Mouse (Mus musculus): ENCODE results near the gene Serpina3k. TPM values are rescaled to one million over a fixed set of nuclear protein-coding genes. Genes with fewer than 3 reads are reported as not detected.
"Not testable (repeated sequence)": the region's sequence is repeated elsewhere in the genome, so short reads cannot be mapped to it uniquely, and the experiment has no call there.

The Serpina3k gene
- not detected in 2 replicates for polyA plus RNA-seq (2016; fragmentation: Nextera tagmentation; extraction: Ambion mirVana)

DNA sequence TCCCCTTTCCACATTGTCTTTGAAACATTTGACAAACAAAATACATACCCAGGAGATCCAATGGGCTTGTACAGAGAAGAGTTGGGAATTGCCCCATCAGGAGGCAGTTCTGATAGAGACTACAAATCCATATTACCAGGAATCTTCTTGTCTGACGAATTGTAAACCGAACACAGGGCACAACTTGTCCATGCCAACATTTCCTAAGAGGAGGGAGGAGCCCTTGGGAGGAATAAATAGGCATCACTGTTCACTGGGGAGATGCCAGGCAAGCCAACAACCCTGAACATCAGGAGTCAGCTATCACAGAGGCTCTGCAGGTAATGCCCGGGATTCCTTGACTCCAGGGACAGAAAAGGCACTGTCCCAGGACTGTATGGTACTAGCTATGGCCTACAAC is at the start of gene Serpina3k, which contains the start of gene Serpina3m:
Gene Serpina3k, plus strand, starts transcription at position 261 of the 400 bp plus-strand sequence.
Gene Serpina3m, plus strand, starts transcription at position 261 of the 400 bp plus-strand sequence.
- not testable (repeated sequence) for ATAC-seq (ENCODE audit: insufficient number of reproducible peaks, insufficient read depth, low FRiP score, low TSS enrichment)

GRCm38 (mm10) chr12:104289872-104290271 is 48.4 kb upstream of the Serpina3k start:
- Histone ChIP-seq H3K27ac (no peak overlapping the region), H3K27me3 (no peaks in the 10 kb centered on the region), H3K9ac (no peak overlapping the region), H3K9me3 (no peaks in the 10 kb centered on the region), H3K4me1 (no peaks in the 10 kb centered on the region), H3K4me3 (no peak overlapping the region), H3K36me3 (no peaks in the 10 kb centered on the region), H3K4me2 (replicated peaks) (no peak overlapping the region)
- ATAC-seq (ENCODE audit: insufficient number of reproducible peaks, insufficient read depth, low FRiP score, low TSS enrichment) = no peak
- WGBS = 44% methylated on average over 4 of the region's 4 CpGs

More for the DNA sequence above, at the start of gene Serpina3k, which contains the start of gene Serpina3m:
- not testable (repeated sequence) for H3K27me3 ChIP-seq; H3K9ac ChIP-seq; H3K4me3 ChIP-seq; H3K4me1 ChIP-seq; H3K9me3 ChIP-seq; H3K4me2 ChIP-seq (replicated peaks); H3K27ac ChIP-seq; H3K36me3 ChIP-seq
- WGBS = 85% methylated on average over 3 of the region's 3 CpGs

- no peaks in the 10 kb centered on the region for H3K36me3 ChIP-seq
Observed at GRCm38 (mm10) chr12:104293963-104294362, 44.3 kb upstream of the Serpina3k start.

GRCm38 (mm10) chr12:104298049-104298448 is 40.2 kb upstream of the Serpina3k start:
- no peaks in the 10 kb centered on the region for H3K27me3 ChIP-seq
- no peak overlapping the region for H3K9ac ChIP-seq
- no peak overlapping the region for H3K4me2 ChIP-seq (replicated peaks)
- no peaks in the 10 kb centered on the region for H3K4me1 ChIP-seq
- ATAC-seq (ENCODE audit: insufficient number of reproducible peaks, insufficient read depth, low FRiP score, low TSS enrichment) = no peak
- WGBS = 90% methylated on average over 2 of the region's 2 CpGs
- H3K27ac ChIP-seq = no peak overlapping the region
- no peak overlapping the region for H3K4me3 ChIP-seq
- H3K36me3 ChIP-seq = no peaks in the 10 kb centered on the region
- no peaks in the 10 kb centered on the region for H3K9me3 ChIP-seq

More at GRCm38 (mm10) chr12:104293963-104294362, 44.3 kb upstream of the Serpina3k start:
- Histone ChIP-seq H3K9ac (no peak overlapping the region), H3K4me3 (no peak overlapping the region), H3K27me3 (no peaks in the 10 kb centered on the region), H3K4me2 (replicated peaks) (no peak overlapping the region), H3K4me1 (no peaks in the 10 kb centered on the region), H3K27ac (no peak overlapping the region), H3K9me3 (no peaks in the 10 kb centered on the region)
- no peak for ATAC-seq (ENCODE audit: insufficient number of reproducible peaks, insufficient read depth, low FRiP score, low TSS enrichment)
- 79% methylated on average over 2 of the region's 2 CpGs for whole genome bisulfite sequencing

DNA sequence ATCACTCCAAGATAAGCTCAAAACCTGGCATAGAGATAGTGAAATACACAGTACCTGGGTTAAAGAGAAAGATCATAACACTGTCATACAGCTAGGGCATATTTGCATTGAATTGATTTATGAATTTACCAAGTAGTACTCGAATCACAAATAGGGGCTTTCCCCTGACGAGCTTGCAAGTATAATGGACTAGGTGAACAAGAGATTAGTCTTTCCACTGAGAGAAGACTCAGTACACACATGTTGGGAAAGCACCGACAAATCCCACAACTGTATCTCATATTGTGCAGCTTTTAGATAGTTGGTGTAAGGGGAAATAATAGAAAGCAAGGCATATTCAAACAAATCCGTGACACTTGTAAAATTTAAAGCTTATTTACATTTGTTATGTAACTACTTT is 32.3 kb upstream of the Serpina3k start:
- 83% methylated on average over 4 of the region's 4 CpGs for WGBS
- Histone ChIP-seq H3K9ac (no peak overlapping the region), H3K27ac (no peak overlapping the region)

GRCm38 (mm10) chr12:104314253-104314652 is 24.0 kb upstream of the Serpina3k start, which contains the start of gene Serpina3j:
TSS of gene Serpina3j (plus strand) at chr12:104314553.
- H3K4me1 ChIP-seq = no peaks in the 10 kb centered on the region
- H3K4me2 ChIP-seq (replicated peaks) = no peak within 1 kb of the TSS
- H3K4me3 ChIP-seq = no peak within 1 kb of the TSS
- no peak within 1 kb of the TSS for H3K9ac ChIP-seq
- ATAC-seq (ENCODE audit: insufficient number of reproducible peaks, insufficient read depth, low FRiP score, low TSS enrichment) = no peak
- peaks cover 2% of the 10 kb centered on the region; the same call in 1 of the 2 replicates for H3K9me3 ChIP-seq
- 84% methylated on average over 1 of the region's 1 CpGs for WGBS
- no peak within 1 kb of the TSS for H3K27ac ChIP-seq
- H3K27me3 ChIP-seq = no peaks in the 10 kb centered on the region
- H3K36me3 ChIP-seq = no peaks in the 10 kb centered on the region

More for the DNA sequence above, 32.3 kb upstream of the Serpina3k start:
- H3K4me2 ChIP-seq (replicated peaks) = no peak overlapping the region
- H3K36me3 ChIP-seq = no peaks in the 10 kb centered on the region
- no peaks in the 10 kb centered on the region for H3K4me1 ChIP-seq
- H3K27me3 ChIP-seq = no peaks in the 10 kb centered on the region
- H3K9me3 ChIP-seq = 0 out of 2 replicates have a peak, but pooled peaks cover under 1% of the 10 kb centered on the region
- H3K4me3 ChIP-seq = no peak overlapping the region
- no peak for ATAC-seq (ENCODE audit: insufficient number of reproducible peaks, insufficient read depth, low FRiP score, low TSS enrichment)

DNA sequence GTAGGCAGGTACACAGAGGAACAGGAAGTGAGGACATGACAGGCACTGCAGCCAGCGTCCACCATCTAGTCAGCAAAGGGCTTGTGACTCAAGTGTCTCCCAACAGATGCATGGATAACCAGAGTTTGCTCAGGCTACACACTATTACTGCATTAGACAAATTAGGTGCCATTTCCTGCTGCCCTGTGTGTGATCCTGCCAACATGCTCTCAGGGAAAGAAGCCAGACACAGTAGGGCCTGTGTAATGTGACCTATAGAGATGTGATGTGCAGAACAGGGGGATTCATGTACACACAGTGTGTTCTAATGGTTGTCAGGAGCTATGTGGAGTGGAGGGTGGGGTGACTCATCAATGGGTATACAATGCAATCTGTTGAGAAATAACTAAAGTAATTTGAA is 15.8 kb upstream of the Serpina3k start:
- Histone ChIP-seq H3K36me3 (no peaks in the 10 kb centered on the region), H3K4me1 (no peaks in the 10 kb centered on the region), H3K9me3 (no peaks in the 10 kb centered on the region), H3K4me3 (no peak overlapping the region), H3K4me2 (replicated peaks) (no peak overlapping the region), H3K27ac (no peak overlapping the region), H3K9ac (no peak overlapping the region), H3K27me3 (no peaks in the 10 kb centered on the region)
- ATAC-seq (ENCODE audit: insufficient number of reproducible peaks, insufficient read depth, low FRiP score, low TSS enrichment) = no peak
- 73% methylated on average over 1 of the region's 1 CpGs for WGBS

- WGBS = 52% methylated on average over 1 of the region's 1 CpGs
- ATAC-seq (ENCODE audit: insufficient number of reproducible peaks, insufficient read depth, low FRiP score, low TSS enrichment) = no peak
- Histone ChIP-seq H3K27ac (no peak overlapping the region), H3K36me3 (no peaks in the 10 kb centered on the region), H3K9me3 (no peaks in the 10 kb centered on the region), H3K4me2 (replicated peaks) (no peak overlapping the region), H3K27me3 (no peaks in the 10 kb centered on the region), H3K9ac (no peak overlapping the region), H3K4me1 (no peaks in the 10 kb centered on the region), H3K4me3 (no peak overlapping the region)
Observed at GRCm38 (mm10) chr12:104331701-104332100, 6.6 kb upstream of the Serpina3k start.

- not testable (repeated sequence) for ATAC-seq (ENCODE audit: insufficient number of reproducible peaks, insufficient read depth, low FRiP score, low TSS enrichment); H3K4me1 ChIP-seq; H3K4me2 ChIP-seq (replicated peaks); H3K36me3 ChIP-seq; H3K4me3 ChIP-seq; H3K27me3 ChIP-seq; H3K9me3 ChIP-seq; H3K9ac ChIP-seq; H3K27ac ChIP-seq
Observed at GRCm38 (mm10) chr12:104336873-104337272, 1.4 kb upstream of the Serpina3k start.

DNA sequence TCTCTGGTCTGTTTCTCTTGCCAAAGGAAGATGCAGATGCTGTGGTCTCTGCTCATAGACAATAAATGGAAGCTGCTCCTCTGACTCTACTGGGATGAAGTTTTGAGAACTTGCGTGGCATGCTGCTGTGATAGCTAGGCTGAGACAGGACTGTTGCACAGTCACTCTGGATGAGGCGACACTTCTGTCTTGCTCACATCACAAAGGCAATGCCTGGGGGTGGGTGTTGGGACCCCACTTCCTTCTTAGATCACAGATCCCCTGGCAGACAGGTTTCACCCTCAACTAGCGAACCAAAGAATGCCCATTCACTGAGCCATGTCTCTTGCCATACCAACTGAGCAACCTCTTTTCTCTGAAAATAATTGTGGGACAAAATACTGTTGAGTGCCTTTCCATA is 419 bp downstream of the Serpina3k start:
- Histone ChIP-seq H3K9me3 (no peaks in the 10 kb centered on the region), H3K4me3 (no peak overlapping the region), H3K4me1 (no peaks in the 10 kb centered on the region), H3K27ac (no peak overlapping the region), H3K36me3 (no peaks in the 10 kb centered on the region), H3K4me2 (replicated peaks) (no peak overlapping the region), H3K9ac (no peak overlapping the region), H3K27me3 (no peaks in the 10 kb centered on the region)
- no peak for ATAC-seq (ENCODE audit: insufficient number of reproducible peaks, insufficient read depth, low FRiP score, low TSS enrichment)
- WGBS = 91% methylated on average over 3 of the region's 3 CpGs

- ATAC-seq (ENCODE audit: insufficient number of reproducible peaks, insufficient read depth, low FRiP score, low TSS enrichment); H3K27ac ChIP-seq; H3K27me3 ChIP-seq; H3K9me3 ChIP-seq; H3K4me1 ChIP-seq; H3K4me2 ChIP-seq (replicated peaks); H3K9ac ChIP-seq; H3K36me3 ChIP-seq; H3K4me3 ChIP-seq: not testable (repeated sequence)
Observed at GRCm38 (mm10) chr12:104342489-104342888, 4.2 kb downstream of the Serpina3k start.

- Histone ChIP-seq H3K4me2 (replicated peaks) (no peak overlapping the region), H3K9me3 (no peaks in the 10 kb centered on the region), H3K36me3 (no peaks in the 10 kb centered on the region), H3K9ac (no peak overlapping the region), H3K27me3 (no peaks in the 10 kb centered on the region), H3K4me3 (no peak overlapping the region), H3K27ac (no peak overlapping the region), H3K4me1 (no peaks in the 10 kb centered on the region)
- 72% methylated on average over 2 of the region's 2 CpGs for WGBS
- ATAC-seq (ENCODE audit: insufficient number of reproducible peaks, insufficient read depth, low FRiP score, low TSS enrichment) = no peak
Observed at GRCm38 (mm10) chr12:104345181-104345580, 6.9 kb downstream of the Serpina3k start.

DNA sequence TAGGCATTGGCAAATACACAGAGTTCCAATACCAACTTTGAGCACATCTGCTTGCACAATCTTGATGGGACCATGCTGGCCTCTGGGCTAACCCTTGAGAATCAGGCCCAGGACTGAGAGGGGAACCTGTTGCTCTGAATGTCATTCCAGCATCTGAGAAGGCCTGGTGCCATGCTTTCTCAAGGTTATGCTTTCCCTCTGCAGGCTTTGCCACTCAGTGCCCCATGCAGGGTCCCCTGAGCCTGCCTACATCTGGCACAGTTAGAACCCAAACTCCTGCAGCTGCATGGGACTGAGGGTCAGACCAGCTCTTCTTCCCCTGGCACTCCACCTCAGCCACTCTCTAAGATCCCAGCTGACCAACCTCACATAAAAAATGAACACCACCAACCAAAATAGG is 7.4 kb downstream of the Serpina3k start:
- H3K4me1 ChIP-seq = no peaks in the 10 kb centered on the region
- no peaks in the 10 kb centered on the region for H3K27me3 ChIP-seq
- H3K4me2 ChIP-seq (replicated peaks) = no peak overlapping the region
- no peak overlapping the region for H3K4me3 ChIP-seq
- no peak overlapping the region for H3K27ac ChIP-seq
- H3K9ac ChIP-seq = no peak overlapping the region
- no peaks in the 10 kb centered on the region for H3K9me3 ChIP-seq
- no peak for ATAC-seq (ENCODE audit: insufficient number of reproducible peaks, insufficient read depth, low FRiP score, low TSS enrichment)
- no peaks in the 10 kb centered on the region for H3K36me3 ChIP-seq

All from embryonic facial prominence, embryonic 12.5 days (tissue).